Mouse (Mus musculus) lung, postnatal 0 days (tissue): ENCODE results near the gene Mink1.

ENCODE experiments used
- CTCF ChIP-seq: IDR thresholded peaks from 2 replicates; pipeline ENCODE4 v1.5.1; 2016; ENCODE audit warnings: antibody characterized with exemption, mild to moderate bottlenecking
- EP300 ChIP-seq: IDR thresholded peaks from 2 replicates; pipeline ENCODE4 v1.6.1; 2016; ENCODE audit warnings: antibody characterized with exemption, mild to moderate bottlenecking, control low read depth

DNA sequence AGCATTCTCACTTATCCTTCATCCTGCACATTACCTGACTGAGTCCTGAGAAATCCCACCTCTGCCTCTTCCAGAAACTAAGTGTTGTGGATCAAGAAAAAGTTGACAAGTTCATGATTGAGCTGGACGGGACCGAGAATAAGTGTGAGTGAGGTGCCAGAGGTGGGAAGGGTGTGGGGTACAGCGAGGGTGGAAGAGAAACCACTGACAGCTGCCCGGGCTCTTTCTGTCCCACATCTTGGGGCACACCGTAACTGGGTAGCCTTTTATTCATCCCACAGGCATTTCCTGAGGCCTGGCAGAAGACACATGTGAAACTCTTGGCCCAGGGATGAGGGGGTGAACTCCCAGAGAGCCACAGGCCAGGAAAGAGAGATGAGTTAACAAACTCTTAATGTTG, 95.8 kb downstream of the Mink1 start:
- TF ChIP-seq CTCF (no peak), EP300 (no peak)
